Mouse (Mus musculus) cerebellum, adult 9-11 months (tissue): ENCODE data around the gene Chst1.

Experiments
- DNase-seq: peaks from one replicate; pipeline ENCODE4 v3.0.0; 2022

Gene Chst1

GRCm38 (mm10) chr2:92599487-92600347 lies at the start of gene Chst1:
Gene Chst1 (plus strand): TSS chr2:92599707.
- DNase-seq, result no peak

- no peak for DNase-seq
These were observed 49.5 kb upstream of the Chst1 start for GRCm38 (mm10) chr2:92550051-92550450.

GRCm38 (mm10) chr2:92554536-92554935 lies 45.0 kb upstream of the Chst1 start:
- DNase-seq, result no peak

GRCm38 (mm10) chr2:92562930-92563329 lies 36.6 kb upstream of the Chst1 start:
- no peak for DNase-seq

GRCm38 (mm10) chr2:92570623-92571022 lies 28.9 kb upstream of the Chst1 start:
- DNase-seq, result no peak

- no peak for DNase-seq
These were observed 21.7 kb upstream of the Chst1 start for GRCm38 (mm10) chr2:92577824-92578223.

GRCm38 (mm10) chr2:92581302-92581701 lies 18.2 kb upstream of the Chst1 start:
- DNase-seq, result no peak

- DNase-seq, result no peak
These were observed 16.9 kb upstream of the Chst1 start for GRCm38 (mm10) chr2:92582596-92582995.

- no peak for DNase-seq
These were observed 11.7 kb upstream of the Chst1 start for GRCm38 (mm10) chr2:92587806-92588205.

GRCm38 (mm10) chr2:92594929-92595730 lies 4.4 kb upstream of the Chst1 start:
- DNase-seq, result no peak

GRCm38 (mm10) chr2:92597291-92597690 lies 2.2 kb upstream of the Chst1 start:
- no peak for DNase-seq

GRCm38 (mm10) chr2:92598941-92599486 lies 493 bp upstream of the Chst1 start:
- no peak for DNase-seq

GRCm38 (mm10) chr2:92600348-92600670 lies 802 bp downstream of the Chst1 start:
- DNase-seq, result no peak

GRCm38 (mm10) chr2:92601246-92601645 lies 1.7 kb downstream of the Chst1 start:
- no peak for DNase-seq

- no peak for DNase-seq
These were observed 2.6 kb downstream of the Chst1 start for GRCm38 (mm10) chr2:92602073-92602472.

GRCm38 (mm10) chr2:92603591-92603990 lies 4.1 kb downstream of the Chst1 start:
- DNase-seq, result no peak

- no peak for DNase-seq
These were observed 5.1 kb downstream of the Chst1 start for GRCm38 (mm10) chr2:92604565-92604964.

- DNase-seq, result no peak
These were observed 6.5 kb downstream of the Chst1 start for GRCm38 (mm10) chr2:92605995-92606394.

- DNase-seq, result no peak
These were observed 7.6 kb downstream of the Chst1 start for GRCm38 (mm10) chr2:92607153-92607552.

- no peak for DNase-seq
These were observed 8.1 kb downstream of the Chst1 start for GRCm38 (mm10) chr2:92607592-92607991.

- no peak for DNase-seq
These were observed 8.6 kb downstream of the Chst1 start for GRCm38 (mm10) chr2:92608013-92608619.

GRCm38 (mm10) chr2:92608810-92609581 lies 9.5 kb downstream of the Chst1 start:
- DNase-seq, result peak; percentile 43
